Mouse (Mus musculus) lung, adult 2 months (tissue): Measurements from ENCODE around the gene Utp6. TPM values are rescaled to one million over a fixed set of nuclear protein-coding genes. Genes with fewer than 3 reads are reported as not detected.

Source experiments
- DNase-seq: peaks from one replicate; pipeline ENCODE4 v3.0.0; 2022
- H3K4me1 ChIP-seq: fragments of 200-500 bp; 2 replicates; pipeline ENCODE4 v1.6.1; 2011; ENCODE audit warnings: low read length; ENCODE audit not compliant: control insufficient read depth, insufficient read depth
- H3K4me3 ChIP-seq: fragments of 200-500 bp; replicated peaks from 2 replicates; pipeline ENCODE3; 2011; ENCODE audit warnings: low read depth, mild to moderate bottlenecking, control low read depth, low read length; ENCODE audit errors: extremely low read depth
- CTCF ChIP-seq: fragments of 200-500 bp; IDR thresholded peaks from 2 replicates; pipeline ENCODE4 v1.5.1; 2011; ENCODE audit warnings: mild to moderate bottlenecking, low read length, control low read depth; ENCODE audit not compliant: insufficient read depth
- POLR2A ChIP-seq: fragments of 200-500 bp; IDR thresholded peaks from 2 replicates; pipeline ENCODE4 v1.6.1; 2011; ENCODE audit warnings: low read depth, mild to moderate bottlenecking, control low read depth, low read length, borderline replicate concordance; ENCODE audit errors: extremely low read depth
- WGBS: fragments of 180-500 bp; shearing (Covaris S2); methylation state at CpG from one replicate; pipeline ENCODE4 v1.1.7; 2018; 5-methylcytosine and 5-hydroxymethylcytosine counted together
- polyA plus RNA-seq: library from polyadenylated mRNA; depleted of rRNA; stranded (reverse); fragments of >200 nt; gene quantifications from 2 replicates; pipeline ENCODE4 v1.2.3, GENCODE M21; 2012

Utp6 gene
- polyA plus RNA-seq, 1 experiment: 6.9 TPM

DNA sequence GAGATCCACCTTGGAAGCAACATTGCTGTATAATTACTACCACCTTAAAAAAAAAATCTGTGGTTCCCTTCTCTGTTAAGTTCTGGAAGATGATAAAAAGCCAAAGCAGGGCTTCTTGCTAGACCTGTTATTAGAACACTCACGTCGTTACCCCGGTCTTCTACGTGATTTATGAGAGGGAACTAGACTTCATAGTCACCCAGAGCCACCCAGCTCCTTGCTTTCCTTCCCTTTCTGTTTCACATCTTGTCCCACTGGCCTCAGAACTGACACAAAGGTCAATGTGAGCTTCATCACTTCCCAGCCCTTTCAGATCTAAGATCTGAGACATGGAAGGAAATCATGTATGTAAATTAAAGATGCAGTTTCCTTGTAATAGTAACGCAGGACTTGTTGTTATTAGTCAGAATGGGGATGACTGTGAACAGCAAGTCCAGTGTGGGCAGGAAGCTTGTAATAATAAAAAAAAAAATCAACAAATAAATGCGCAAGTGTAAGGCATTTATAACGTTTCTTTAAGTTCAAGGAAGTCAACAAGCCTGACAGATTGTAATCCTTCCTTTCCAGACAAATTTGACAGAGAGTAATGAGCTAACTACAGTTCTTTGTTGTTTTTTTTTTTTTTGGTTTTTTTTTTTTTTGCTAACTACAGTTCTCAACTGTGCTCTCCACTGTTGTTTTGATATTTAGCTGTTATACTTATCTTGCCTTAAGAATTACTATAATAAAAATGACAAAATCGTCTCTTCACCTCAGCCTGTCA lies 1.2 kb upstream of the Utp6 start:
- WGBS: 24% methylated on average over 8 of the region's 8 CpGs
- TF ChIP-seq POLR2A (no peak), CTCF (no peak)
- no peaks in the 10 kb centered on the region for H3K4me1 ChIP-seq
- no peak overlapping the region for H3K4me3 ChIP-seq
- DNase-seq: no peak

DNA sequence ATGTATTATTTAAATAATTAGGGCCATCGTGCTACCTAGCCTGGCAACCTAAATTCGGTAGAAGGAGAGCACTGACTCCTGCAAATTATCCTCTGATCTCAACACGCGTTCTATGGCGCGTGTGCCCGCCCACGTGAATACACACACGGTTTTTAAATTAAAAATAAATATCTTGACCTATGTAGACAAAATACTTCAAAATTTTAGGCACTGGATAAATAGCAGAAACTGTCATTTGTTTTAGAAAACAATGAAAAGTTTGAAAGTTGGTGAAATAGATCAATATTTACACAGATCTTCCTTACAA lies 640 bp upstream of the Utp6 start:
- 2% methylated on average over 9 of the region's 9 CpGs for WGBS
- Histone ChIP-seq H3K4me3 (peak overlapping the region; percentile 54), H3K4me1 (no peaks in the 10 kb centered on the region)
- DNase-seq: no peak
- TF ChIP-seq POLR2A (no peak), CTCF (no peak)

GRCm38 (mm10) chr11:79961346-79962124 lies 655 bp downstream of the Utp6 start:
- no peak for DNase-seq
- Histone ChIP-seq H3K4me3 (peak overlapping the region; percentile 83), H3K4me1 (no peaks in the 10 kb centered on the region)
- WGBS: 7% methylated on average over 27 of the region's 27 CpGs
- TF ChIP-seq CTCF: no peak
- TF ChIP-seq POLR2A: no peak

- WGBS: 96% methylated on average over 3 of the region's 3 CpGs
Observed at GRCm38 (mm10) chr11:79947265-79947664, 14.9 kb downstream of the Utp6 start.

GRCm38 (mm10) chr11:79943601-79944000 lies 18.6 kb downstream of the Utp6 start:
- no peak for TF ChIP-seq CTCF
- no peak for TF ChIP-seq POLR2A
- DNase-seq: no peak
- no peaks in the 10 kb centered on the region for H3K4me1 ChIP-seq
- no peak overlapping the region for H3K4me3 ChIP-seq
- WGBS: 69% methylated on average over 7 of the region's 7 CpGs

More at GRCm38 (mm10) chr11:79947265-79947664, 14.9 kb downstream of the Utp6 start:
- TF ChIP-seq POLR2A: no peak
- TF ChIP-seq CTCF: no peak
- Histone ChIP-seq H3K4me1 (no peaks in the 10 kb centered on the region), H3K4me3 (no peak overlapping the region)
- no peak for DNase-seq

- 93% methylated on average over 8 of the region's 8 CpGs for WGBS
- no peak for DNase-seq
Observed at GRCm38 (mm10) chr11:79943136-79943535, 19.1 kb downstream of the Utp6 start.

DNA sequence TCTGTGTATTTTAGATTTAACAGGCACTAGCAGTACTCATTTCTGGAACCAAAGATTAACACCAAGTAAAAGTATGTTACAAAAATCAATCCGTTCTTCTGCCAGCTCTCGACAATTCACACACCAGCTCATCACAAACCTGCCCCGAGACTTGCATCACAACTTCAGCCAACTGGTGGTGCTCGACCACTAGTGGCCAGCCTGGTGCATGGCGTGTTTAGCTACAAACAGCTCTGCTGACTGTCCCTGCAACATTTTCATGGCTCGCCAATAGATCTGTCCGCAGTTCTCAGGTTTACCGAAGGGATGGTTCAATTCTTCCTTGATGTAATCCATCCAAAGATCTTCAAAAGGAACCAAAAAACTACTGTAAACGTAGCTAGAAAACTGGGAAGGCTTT lies 26.4 kb downstream of the Utp6 start:
- TF ChIP-seq CTCF (no peak), POLR2A (no peak)
- H3K4me3 ChIP-seq: no peak overlapping the region
- 83% methylated on average over 9 of the region's 9 CpGs for WGBS
- no peak for DNase-seq
- no peaks in the 10 kb centered on the region for H3K4me1 ChIP-seq

More at GRCm38 (mm10) chr11:79943136-79943535, 19.1 kb downstream of the Utp6 start:
- TF ChIP-seq POLR2A (no peak), CTCF (no peak)
- H3K4me1 ChIP-seq: no peaks in the 10 kb centered on the region
- no peak overlapping the region for H3K4me3 ChIP-seq

DNA sequence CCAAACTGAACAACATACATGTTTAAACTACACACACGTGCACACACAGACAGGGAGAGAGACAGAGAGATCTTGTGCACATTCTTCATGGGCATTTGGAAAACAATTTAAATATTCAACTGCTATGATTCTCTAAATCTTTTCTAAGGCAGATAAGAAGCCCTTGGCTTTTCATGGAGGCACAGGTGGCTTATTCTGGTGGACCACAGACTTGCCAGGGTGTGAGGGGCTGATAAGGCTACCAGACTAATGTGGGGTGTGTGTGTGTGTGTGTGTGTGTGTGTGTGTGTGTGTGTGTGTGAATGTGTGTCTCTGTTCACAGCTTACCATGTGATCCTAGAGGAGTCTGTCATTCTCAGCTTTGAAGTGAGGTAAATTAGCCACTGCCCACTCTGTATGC lies 39.4 kb downstream of the Utp6 start:
- no peak for DNase-seq
- 95% methylated on average over 1 of the region's 1 CpGs for WGBS
- no peak for TF ChIP-seq POLR2A
- no peak for TF ChIP-seq CTCF
- Histone ChIP-seq H3K4me1 (no peaks in the 10 kb centered on the region), H3K4me3 (no peak overlapping the region)

GRCm38 (mm10) chr11:79922157-79922556 lies 40.0 kb downstream of the Utp6 start:
- Histone ChIP-seq H3K4me3 (no peak overlapping the region), H3K4me1 (no peaks in the 10 kb centered on the region)
- TF ChIP-seq POLR2A (no peak), CTCF (no peak)
- 69% methylated on average over 3 of the region's 3 CpGs for WGBS
- no peak for DNase-seq
